Mouse (Mus musculus) C2C12 (cell line): ENCODE data around the gene Rcor3. TPM values are rescaled to one million over a fixed set of nuclear protein-coding genes. Genes with fewer than 3 reads are reported as not detected.

Experiments used
- H3K27me3 ChIP-seq: one replicate; pipeline ENCODE4 v1.6.1; 2011; ENCODE audit not compliant: control insufficient read depth, insufficient read depth, insufficient read length
- H3K36me3 ChIP-seq: one replicate; pipeline ENCODE4 v1.6.1; 2011; ENCODE audit not compliant: control insufficient read depth, insufficient read depth
- H3K4me3 ChIP-seq: one replicate; pipeline ENCODE4 v1.5.1; 2011; ENCODE audit warnings: mild to moderate bottlenecking, control low read depth; ENCODE audit not compliant: poor library complexity, insufficient read depth, severe bottlenecking
- H3K79me2 ChIP-seq: one replicate; pipeline ENCODE4 v1.6.1; 2011; ENCODE audit not compliant: control insufficient read depth, insufficient read depth
- H3K79me3 ChIP-seq: one replicate; pipeline ENCODE4 v1.6.1; 2011; ENCODE audit warnings: low read depth, control low read depth
- H3ac ChIP-seq: one replicate; pipeline ENCODE3; 2011; ENCODE audit warnings: low read depth; ENCODE audit not compliant: control insufficient read depth, insufficient read length
- CEBPB ChIP-seq: IDR thresholded peaks from one replicate; pipeline ENCODE4 v1.6.1; 2011; ENCODE audit warnings: low read depth, mild to moderate bottlenecking, control low read depth, moderate library complexity
- CTCF ChIP-seq: IDR thresholded peaks from one replicate; pipeline ENCODE4 v1.5.1; 2011; ENCODE audit not compliant: control insufficient read depth, insufficient read depth, insufficient read length
- FOSL1 ChIP-seq: IDR thresholded peaks from one replicate; pipeline ENCODE4 v1.8.0; 2011; ENCODE audit warnings: mild to moderate bottlenecking, low read length; ENCODE audit not compliant: poor library complexity, insufficient read depth, severe bottlenecking
- MAX ChIP-seq: IDR thresholded peaks from one replicate; pipeline ENCODE4 v1.6.1; 2011; ENCODE audit warnings: mild to moderate bottlenecking, control low read depth
- MYOD1 ChIP-seq: IDR thresholded peaks from one replicate; pipeline ENCODE4 v1.6.1; 2011; ENCODE audit warnings: low read depth; ENCODE audit not compliant: control insufficient read depth, insufficient read length
- MYOG ChIP-seq: IDR thresholded peaks from one replicate; pipeline ENCODE4 v1.6.1; 2011; ENCODE audit not compliant: control insufficient read depth, insufficient read length; ENCODE audit errors: extremely low read depth
- USF1 ChIP-seq: IDR thresholded peaks from one replicate; pipeline ENCODE4 v1.6.1; 2011; ENCODE audit warnings: low read depth, mild to moderate bottlenecking, control low read depth, moderate library complexity
- polyA plus RNA-seq: library from polyadenylated mRNA; unstranded; fragments of >200 nt; fragmentation: generic; extraction: Trizol; gene quantifications from one replicate; pipeline ENCODE4 v1.2.1, GENCODE M21; 2012; ENCODE audit warnings: missing spikeins

Gene Rcor3
- polyA plus RNA-seq, 1 experiment, result 8.6 TPM

- Histone ChIP-seq H3K27me3 (no peaks in the 10 kb centered on the region), H3K79me3 (peaks cover 6% of the 10 kb centered on the region), H3K4me3 (no peak overlapping the region), H3K36me3 (no peaks in the 10 kb centered on the region), H3ac (no peak overlapping the region), H3K79me2 (peaks cover 24% of the 10 kb centered on the region)
- TF ChIP-seq CEBPB, result no peak
Measured at GRCm38 (mm10) chr1:192087098-192087497, 50.8 kb downstream of the Rcor3 start.

- peaks cover 25% of the 10 kb centered on the region for H3K79me2 ChIP-seq
- no peaks in the 10 kb centered on the region for H3K36me3 ChIP-seq
- no peak overlapping the region for H3K4me3 ChIP-seq
- no peaks in the 10 kb centered on the region for H3K27me3 ChIP-seq
- H3ac ChIP-seq, result no peak overlapping the region
- no peak for TF ChIP-seq MYOD1
- TF ChIP-seq MAX, result no peak
- no peak for TF ChIP-seq CTCF
- no peak for TF ChIP-seq CEBPB
- no peak for TF ChIP-seq USF1
- no peak for TF ChIP-seq MYOG
- no peak for TF ChIP-seq FOSL1
- peaks cover 8% of the 10 kb centered on the region for H3K79me3 ChIP-seq
Measured at GRCm38 (mm10) chr1:192086279-192087037, 51.4 kb downstream of the Rcor3 start.

GRCm38 (mm10) chr1:192085218-192085617 is 52.6 kb downstream of the Rcor3 start:
- Histone ChIP-seq H3K4me3 (no peak overlapping the region), H3K79me2 (peaks cover 34% of the 10 kb centered on the region), H3K79me3 (peaks cover 11% of the 10 kb centered on the region), H3K36me3 (no peaks in the 10 kb centered on the region), H3ac (no peak overlapping the region), H3K27me3 (no peaks in the 10 kb centered on the region)
- TF ChIP-seq MYOG, result no peak

GRCm38 (mm10) chr1:192082646-192083045 is 55.2 kb downstream of the Rcor3 start:
- no peaks in the 10 kb centered on the region for H3K27me3 ChIP-seq
- no peak overlapping the region for H3ac ChIP-seq
- TF ChIP-seq CEBPB (no peak), CTCF (no peak), FOSL1 (no peak), MYOG (no peak), MYOD1 (no peak), USF1 (no peak), MAX (no peak)
- H3K79me2 ChIP-seq, result peaks cover 43% of the 10 kb centered on the region
- H3K79me3 ChIP-seq, result peaks cover 15% of the 10 kb centered on the region
- no peaks in the 10 kb centered on the region for H3K36me3 ChIP-seq
- no peak overlapping the region for H3K4me3 ChIP-seq

GRCm38 (mm10) chr1:192081129-192081528 is 56.7 kb downstream of the Rcor3 start:
- H3ac ChIP-seq, result no peak overlapping the region
- H3K36me3 ChIP-seq, result no peaks in the 10 kb centered on the region
- H3K79me3 ChIP-seq, result peaks cover 15% of the 10 kb centered on the region
- TF ChIP-seq CTCF, result no peak
- H3K79me2 ChIP-seq, result peaks cover 36% of the 10 kb centered on the region
- no peak overlapping the region for H3K4me3 ChIP-seq
- H3K27me3 ChIP-seq, result no peaks in the 10 kb centered on the region

GRCm38 (mm10) chr1:192079121-192079520 is 58.7 kb downstream of the Rcor3 start:
- H3K4me3 ChIP-seq, result no peak overlapping the region
- no peak overlapping the region for H3ac ChIP-seq
- peaks cover 28% of the 10 kb centered on the region for H3K79me2 ChIP-seq
- H3K27me3 ChIP-seq, result no peaks in the 10 kb centered on the region
- no peak for TF ChIP-seq FOSL1
- no peak for TF ChIP-seq MYOG
- no peak for TF ChIP-seq MAX
- TF ChIP-seq USF1, result no peak
- no peak for TF ChIP-seq CTCF
- no peak for TF ChIP-seq MYOD1
- TF ChIP-seq CEBPB, result no peak
- no peaks in the 10 kb centered on the region for H3K36me3 ChIP-seq
- peaks cover 13% of the 10 kb centered on the region for H3K79me3 ChIP-seq

GRCm38 (mm10) chr1:192078406-192078805 is 59.5 kb downstream of the Rcor3 start:
- Histone ChIP-seq H3ac (no peak overlapping the region), H3K4me3 (no peak overlapping the region), H3K27me3 (no peaks in the 10 kb centered on the region), H3K79me2 (peaks cover 28% of the 10 kb centered on the region), H3K36me3 (no peaks in the 10 kb centered on the region), H3K79me3 (peaks cover 13% of the 10 kb centered on the region)
- TF ChIP-seq CEBPB (no peak), USF1 (no peak), MAX (no peak), FOSL1 (no peak), MYOD1 (no peak), CTCF (no peak), MYOG (no peak)
